Mouse (Mus musculus): ENCODE data around the gene Fam47e. TPM values are rescaled to one million over a fixed set of nuclear protein-coding genes. Genes with fewer than 3 reads are reported as not detected.

Gene Fam47e
- total RNA-seq, 2 experiments from 2014 or later: not detected

DNA sequence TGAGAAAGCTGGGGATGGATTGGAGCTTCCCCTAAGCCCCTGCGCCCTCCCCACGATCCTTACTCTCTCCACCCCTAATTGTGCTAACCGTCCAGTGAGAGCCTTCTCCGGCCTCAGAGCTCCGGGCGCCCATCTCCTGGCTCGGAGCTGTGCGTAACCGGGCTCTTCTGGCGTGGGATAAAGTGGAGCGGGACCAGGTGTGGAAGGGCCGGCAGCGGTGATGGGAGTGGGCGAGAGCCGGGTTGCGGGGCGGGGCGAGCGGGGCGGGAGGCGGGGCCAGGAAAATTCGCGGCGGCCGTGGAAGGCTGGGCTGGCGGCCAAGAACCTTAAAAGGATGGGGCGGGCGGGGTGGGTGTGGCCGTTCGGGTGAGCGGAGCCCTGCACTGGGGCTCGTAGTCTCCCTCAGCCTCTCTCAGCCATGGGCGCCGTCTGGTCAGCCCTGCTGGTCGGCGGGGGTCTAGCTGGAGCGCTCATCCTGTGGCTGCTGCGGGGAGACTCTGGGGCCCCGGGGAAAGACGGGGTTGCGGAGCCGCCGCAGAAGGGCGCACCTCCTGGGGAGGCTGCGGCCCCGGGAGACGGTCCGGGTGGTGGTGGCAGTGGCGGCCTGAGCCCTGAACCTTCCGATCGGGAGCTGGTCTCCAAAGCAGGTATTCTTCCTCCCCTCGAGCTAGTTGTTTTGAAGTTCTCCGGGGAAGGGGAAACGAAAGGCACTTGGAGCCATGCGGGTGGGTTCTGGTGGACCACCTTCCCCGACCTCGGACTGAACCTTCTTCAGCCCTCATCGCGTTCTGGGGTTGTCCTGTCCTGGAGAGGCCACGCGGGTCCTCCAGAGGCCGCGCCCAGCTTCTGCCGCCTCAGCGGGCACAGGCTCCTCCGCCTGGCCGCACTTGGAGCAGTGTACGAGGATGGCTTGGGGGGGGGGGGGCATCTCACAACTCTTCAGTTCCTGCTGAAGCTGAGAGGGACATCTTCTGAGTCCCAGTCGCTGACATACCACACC, 48.1 kb downstream of the Fam47e start, which contains the start of gene Stbd1:
Gene Stbd1 (plus strand): TSS at position 351 of the 1,000 bp plus-strand sequence.
- peak; percentile 66 for ATAC-seq (ENCODE audit: poor library complexity, severe bottlenecking)

DNA sequence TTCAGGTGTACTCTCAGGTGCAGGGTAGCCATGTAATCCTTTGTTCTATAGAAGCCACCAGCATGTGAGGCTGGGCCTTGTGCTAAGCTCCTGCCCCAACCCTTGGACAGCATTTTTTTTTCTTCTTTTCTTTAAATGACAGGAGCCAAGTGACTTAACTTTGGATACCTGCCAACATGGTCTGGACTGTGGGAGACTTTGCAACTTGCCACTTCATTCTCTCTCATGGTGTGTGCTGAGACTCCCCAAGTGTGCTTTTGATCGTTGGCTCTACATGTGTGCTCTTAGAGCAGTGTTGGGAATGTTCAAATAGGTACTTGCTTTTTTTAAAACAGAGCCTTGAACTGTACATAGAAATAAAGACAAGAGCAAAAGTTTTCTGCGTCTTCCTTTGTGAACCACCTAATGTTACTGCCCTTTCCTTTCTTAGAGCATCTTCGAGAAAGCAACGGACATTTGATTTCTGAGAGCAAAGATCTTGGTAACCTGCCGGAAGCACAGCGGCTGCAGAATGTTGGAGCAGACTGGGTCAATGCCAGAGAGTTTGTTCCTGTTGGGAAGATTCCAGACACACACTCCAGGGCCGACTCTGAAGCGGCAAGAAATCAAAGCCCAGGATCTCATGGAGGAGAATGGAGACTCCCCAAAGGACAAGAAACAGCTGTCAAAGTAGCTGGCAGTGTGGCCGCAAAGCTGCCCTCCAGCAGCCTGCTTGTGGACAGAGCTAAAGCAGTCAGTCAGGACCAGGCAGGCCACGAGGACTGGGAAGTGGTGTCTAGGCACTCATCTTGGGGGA, 49.8 kb downstream of the Fam47e start:
- ATAC-seq (ENCODE audit: poor library complexity, severe bottlenecking): no peak

DNA sequence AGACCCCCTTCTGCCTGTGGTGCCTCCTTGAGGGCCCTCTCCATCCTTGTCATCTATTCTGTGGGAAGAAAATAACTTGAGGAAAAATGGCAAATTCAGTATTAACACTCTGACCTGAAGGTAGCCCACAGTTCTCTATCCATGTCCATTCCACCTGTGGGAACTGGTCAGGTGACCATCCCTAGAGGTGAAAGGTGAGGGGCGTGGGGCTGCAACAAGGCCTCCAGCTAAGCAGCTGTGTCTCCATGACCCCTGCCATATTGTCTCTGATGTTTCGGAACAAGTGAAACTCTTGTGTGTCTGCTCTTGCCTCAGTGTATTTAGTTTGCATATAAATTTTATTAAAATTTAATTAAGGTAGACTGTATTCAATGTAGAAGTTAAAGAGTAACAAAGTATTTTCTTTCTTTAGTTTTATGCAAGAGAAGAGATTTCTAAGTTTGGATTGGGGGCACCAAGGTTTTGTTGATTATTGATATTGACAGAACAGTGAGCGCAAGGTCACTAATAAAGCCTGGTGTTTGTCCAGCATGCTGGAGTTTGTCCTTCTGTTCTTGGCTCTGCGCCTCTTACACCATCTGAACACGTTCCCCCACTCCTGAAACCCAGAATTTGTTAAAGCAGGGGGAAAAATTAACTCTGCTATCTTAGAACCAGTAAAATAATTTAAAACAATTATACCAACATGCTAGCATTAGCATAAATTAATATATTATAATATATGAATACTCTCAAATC, 52.8 kb downstream of the Fam47e start:
- no peak for ATAC-seq (ENCODE audit: poor library complexity, severe bottlenecking)

DNA sequence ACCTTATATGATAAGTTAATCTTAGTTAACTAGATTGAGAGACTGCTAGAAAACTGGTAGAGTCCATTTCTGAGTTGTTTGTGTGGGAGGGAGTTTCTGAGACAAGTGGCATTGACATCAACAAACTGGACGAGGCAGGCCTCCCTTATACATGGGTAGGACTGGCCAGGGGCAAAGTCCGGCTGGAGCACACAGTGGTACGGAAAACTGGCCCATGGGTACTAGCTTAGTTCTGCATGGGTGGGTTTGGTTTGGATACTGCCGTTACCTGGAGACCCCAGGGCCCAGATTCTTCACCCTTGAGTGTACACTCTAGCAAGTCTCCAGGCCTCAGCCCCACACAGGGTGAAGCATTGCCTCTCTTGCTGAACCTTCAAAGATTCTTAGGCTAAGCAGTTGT, 57.9 kb downstream of the Fam47e start:
- no peak for ATAC-seq (ENCODE audit: poor library complexity, severe bottlenecking)

DNA sequence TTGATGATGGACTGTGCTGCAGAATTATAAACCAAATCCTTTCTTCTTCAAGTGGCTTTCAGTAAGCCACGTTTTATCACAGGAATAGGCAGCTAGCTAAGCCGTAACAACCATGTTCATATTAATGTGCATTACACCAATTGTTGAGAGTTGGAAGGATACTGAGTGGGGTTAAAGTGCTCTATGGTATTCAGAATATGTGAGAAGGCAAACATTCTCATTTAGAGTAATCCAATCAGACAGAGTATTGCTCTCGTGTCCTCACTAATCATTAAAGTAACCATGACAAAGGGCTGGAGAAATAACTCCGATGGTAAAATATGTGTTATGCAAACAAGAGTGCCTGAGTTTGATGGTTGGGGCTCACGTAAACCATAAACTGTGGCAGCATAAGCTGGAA, 67.0 kb downstream of the Fam47e start:
- no peak for ATAC-seq (ENCODE audit: poor library complexity, severe bottlenecking)

DNA sequence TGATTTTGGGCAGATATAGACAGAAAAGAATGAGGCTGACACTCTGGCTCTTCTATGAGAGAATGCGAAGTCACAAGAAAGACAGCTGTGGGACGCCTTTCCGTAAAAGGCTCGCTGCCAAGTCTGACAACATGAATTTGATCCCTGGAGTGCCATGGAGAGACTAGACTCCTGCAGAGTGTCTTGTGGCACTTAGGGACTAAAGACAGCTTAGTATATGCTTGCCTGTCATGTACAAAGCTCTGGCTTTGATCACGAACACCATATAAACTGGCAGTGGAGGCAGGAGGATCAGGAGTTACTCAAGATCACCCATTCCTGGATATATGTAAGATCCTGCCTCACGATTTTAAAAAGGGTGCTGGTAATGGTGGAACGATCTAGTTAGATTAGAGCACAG, 73.0 kb downstream of the Fam47e start:
- ATAC-seq (ENCODE audit: poor library complexity, severe bottlenecking): no peak

DNA sequence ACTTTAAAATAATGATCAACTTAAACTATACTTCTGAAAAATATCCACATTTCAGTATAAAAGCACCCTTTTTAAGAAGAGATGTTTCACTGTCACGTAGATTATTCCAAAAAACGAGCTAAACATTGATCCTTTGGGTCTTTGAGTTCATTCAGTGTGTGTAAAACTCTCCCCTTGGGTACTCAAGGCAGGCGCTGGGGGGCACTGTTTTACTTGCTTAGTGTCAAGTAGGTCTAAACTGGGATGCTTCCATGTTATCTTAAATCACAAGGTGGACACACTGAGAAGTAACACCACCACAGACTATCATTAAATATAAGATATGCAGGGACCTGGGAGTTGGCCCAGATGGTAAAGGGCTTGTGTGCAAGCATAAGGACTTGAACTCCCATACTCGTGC, 78.7 kb downstream of the Fam47e start:
- no peak for ATAC-seq (ENCODE audit: poor library complexity, severe bottlenecking)

DNA sequence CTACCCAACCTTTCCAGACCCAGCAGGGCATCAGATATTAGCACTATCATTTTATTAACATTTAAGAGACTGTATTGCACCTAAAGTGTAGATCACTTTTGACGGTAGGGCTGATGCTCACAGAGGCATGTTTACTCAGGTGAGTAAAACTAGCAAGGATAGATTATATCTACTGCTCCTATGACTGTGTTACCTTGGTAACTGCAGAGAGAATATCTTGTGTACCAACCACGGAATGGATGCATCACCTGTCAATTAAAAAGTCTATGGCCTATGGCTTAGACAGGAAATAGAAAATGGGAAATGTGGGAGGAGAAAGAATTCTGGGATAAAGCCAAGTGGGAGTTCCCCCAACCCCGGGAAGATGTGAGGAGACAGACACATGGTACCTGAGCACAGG, 80.0 kb downstream of the Fam47e start:
- no peak for ATAC-seq (ENCODE audit: poor library complexity, severe bottlenecking)

DNA sequence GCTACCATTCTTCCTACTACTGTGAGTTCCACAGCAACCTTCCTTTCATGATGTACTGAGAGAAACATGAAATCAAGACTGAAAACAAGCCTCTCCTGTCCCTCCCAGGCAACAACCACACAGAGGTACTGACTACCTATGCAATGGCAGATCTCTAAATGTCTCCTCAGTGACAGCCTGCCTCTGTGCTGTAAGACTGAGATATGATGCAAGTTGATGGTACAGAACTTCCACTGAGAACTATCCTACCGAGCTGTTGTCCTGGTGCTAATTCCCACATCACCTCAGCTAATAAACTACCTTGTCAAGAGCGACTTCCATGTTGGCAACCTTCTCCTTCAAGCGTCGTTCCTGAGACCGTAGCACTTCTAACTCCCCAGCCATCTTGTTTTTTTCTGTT, 81.0 kb downstream of the Fam47e start:
- ATAC-seq (ENCODE audit: poor library complexity, severe bottlenecking): no peak

DNA sequence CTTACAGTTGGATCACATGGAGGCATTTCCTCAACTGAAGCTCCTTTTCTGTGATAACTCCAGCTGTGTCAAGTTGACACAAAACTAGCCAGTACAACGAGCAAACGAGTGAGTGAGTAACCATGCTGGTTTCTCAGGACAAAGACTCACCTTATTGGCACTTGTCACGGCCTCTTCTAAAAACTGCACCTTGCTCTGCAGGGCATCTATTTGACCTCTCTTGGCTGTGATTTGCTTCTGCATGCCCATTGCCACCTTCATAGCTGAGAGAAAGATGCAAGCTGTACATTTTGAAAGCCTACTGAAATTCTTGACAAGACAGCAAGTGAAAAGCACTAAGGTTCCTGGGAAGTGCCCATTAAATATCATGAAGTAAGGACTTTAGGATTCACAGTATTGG, 86.0 kb downstream of the Fam47e start:
- ATAC-seq (ENCODE audit: poor library complexity, severe bottlenecking): no peak

Other genes starting within 250 kb of the Fam47e start
- 21.6 and 32.1 TPM in 2 replicates for gene Sdad1, start 244.6 kb upstream of the Fam47e start, total RNA-seq (2015)
- 38.3 and 50.1 TPM in 2 replicates for gene Sdad1, start 244.6 kb upstream of the Fam47e start, total RNA-seq (2017)
- 0.14 and 0.45 TPM in 2 replicates for gene Cxcl9, start 227.0 kb upstream of the Fam47e start, total RNA-seq (2015)
- gene Cxcl9, start 227.0 kb upstream of the Fam47e start, total RNA-seq (2017): 0.61 and 10.7 TPM in 2 replicates
- gene Art3, start 223.2 kb upstream of the Fam47e start, total RNA-seq (2015): not detected in 2 replicates
- gene Art3, start 223.2 kb upstream of the Fam47e start, total RNA-seq (2017): not detected in 2 replicates
- 27.7 and 36.5 TPM in 2 replicates for gene Cxcl10, start 206.2 kb upstream of the Fam47e start, total RNA-seq (2015)
- gene Cxcl10, start 206.2 kb upstream of the Fam47e start, total RNA-seq (2017): 7.3 and 7.4 TPM in 2 replicates
- 49.7 and 63.3 TPM in 2 replicates for gene Nup54, start 119.8 kb upstream of the Fam47e start, total RNA-seq (2015)
- 56.8 and 73.3 TPM in 2 replicates for gene Nup54, start 119.8 kb upstream of the Fam47e start, total RNA-seq (2017)
- 52.0 and 52.9 TPM in 2 replicates for gene Scarb2, start 48.2 kb upstream of the Fam47e start, total RNA-seq (2015)
- gene Scarb2, start 48.2 kb upstream of the Fam47e start, total RNA-seq (2017): 79.9 and 82.0 TPM in 2 replicates
- gene Stbd1, start 48.0 kb downstream of the Fam47e start, total RNA-seq (2015): 4.3 and 4.8 TPM in 2 replicates
- 6.6 and 9.4 TPM in 2 replicates for gene Stbd1, start 48.0 kb downstream of the Fam47e start, total RNA-seq (2017)
- gene Ccdc158, start 120.2 kb downstream of the Fam47e start, total RNA-seq (2015): 0.18 and 1.2 TPM in 2 replicates
- 0.62 and 0.69 TPM in 2 replicates for gene Ccdc158, start 120.2 kb downstream of the Fam47e start, total RNA-seq (2017)
- gene Shroom3, start 128.4 kb downstream of the Fam47e start, total RNA-seq (2015): not detected in 2 replicates
- not detected in 2 replicates for gene Shroom3, start 128.4 kb downstream of the Fam47e start, total RNA-seq (2017)

Measured in megakaryocyte, adult 5-6 weeks (primary cell).